Mouse (Mus musculus): Measurements from ENCODE around the gene Gm17304. TPM values are rescaled to one million over a fixed set of nuclear protein-coding genes. Genes with fewer than 3 reads are reported as not detected.

Gene Gm17304
- total and polyA plus RNA-seq, 3 experiments, result not detected

- DNase-seq (ENCODE audit: low read depth, low spot score), result no peak
- TF ChIP-seq NRF1 (IDR thresholded peaks at IDR 0.05; ENCODE audit: insufficient read depth, low read depth, low read length, poor library complexity, severe bottlenecking), result no peak
- TF ChIP-seq MAX (IDR thresholded peaks at IDR 0.05; ENCODE audit: low read length), result no peak
- H3K27me3 ChIP-seq (ENCODE audit: control insufficient read depth in 1 of 2, insufficient read depth in 2 of 2, low read length in 2 of 2), result no peaks in the 10 kb centered on the region
- H3K27ac ChIP-seq (ENCODE audit: control insufficient read depth, low read depth, low read length), result no peak overlapping the region
- H3K79me2 ChIP-seq (ENCODE audit: control insufficient read depth, insufficient read depth, low read length, poor library complexity), result no peaks in the 10 kb centered on the region
- no peaks in the 10 kb centered on the region; a peak in 1 of 4 replicates for H3K36me3 ChIP-seq (ENCODE audit: control insufficient read depth in 1 of 2, insufficient read depth in 2 of 2, low read length in 2 of 2)
- H3K9ac ChIP-seq (ENCODE audit: control insufficient read depth, low read depth, low read length, poor library complexity, severe bottlenecking), result no peak overlapping the region
- no peak overlapping the region for H3K4me3 ChIP-seq (ENCODE audit: control insufficient read depth in 1 of 2, insufficient read depth in 1 of 2, low read depth in 2 of 2, low read length in 2 of 2)
- no peaks in the 10 kb centered on the region for H3K9me3 ChIP-seq (replicated peaks; ENCODE audit: insufficient read depth, low read length)
- H3K4me1 ChIP-seq (ENCODE audit: control insufficient read depth in 1 of 2, insufficient read depth in 2 of 2, low read length in 2 of 2), result no peaks in the 10 kb centered on the region
Observed at GRCm38 (mm10) chr5:106597472-106597871, 11.4 kb upstream of the Gm17304 start.

GRCm38 (mm10) chr5:106599482-106599881, 9.4 kb upstream of the Gm17304 start:
- Histone ChIP-seq H3K9me3 (replicated peaks; ENCODE audit: insufficient read depth, low read length) (no peaks in the 10 kb centered on the region), H3K9ac (ENCODE audit: control insufficient read depth, low read depth, low read length, poor library complexity, severe bottlenecking) (no peak overlapping the region), H3K27me3 (ENCODE audit: control insufficient read depth in 1 of 2, insufficient read depth in 2 of 2, low read length in 2 of 2) (no peaks in the 10 kb centered on the region), H3K4me1 (ENCODE audit: control insufficient read depth in 1 of 2, insufficient read depth in 2 of 2, low read length in 2 of 2) (no peaks in the 10 kb centered on the region), H3K27ac (ENCODE audit: control insufficient read depth, low read depth, low read length) (no peak overlapping the region), H3K79me2 (ENCODE audit: control insufficient read depth, insufficient read depth, low read length, poor library complexity) (no peaks in the 10 kb centered on the region), H3K4me3 (ENCODE audit: control insufficient read depth in 1 of 2, insufficient read depth in 1 of 2, low read depth in 2 of 2, low read length in 2 of 2) (no peak overlapping the region), H3K36me3 (ENCODE audit: control insufficient read depth in 1 of 2, insufficient read depth in 2 of 2, low read length in 2 of 2) (no peaks in the 10 kb centered on the region; a peak in 1 of 4 replicates)
- no peak for DNase-seq (ENCODE audit: low read depth, low spot score)
- TF ChIP-seq BHLHE40 (IDR thresholded peaks at IDR 0.05; ENCODE audit: borderline replicate concordance, low read depth, low read length) (no peak), USF1 (IDR thresholded peaks at IDR 0.05; ENCODE audit: low read depth, low read length) (no peak), TBP (IDR thresholded peaks at IDR 0.05; ENCODE audit: low read depth, low read length) (no peak), NELFE (IDR thresholded peaks at IDR 0.05; ENCODE audit: low read depth, low read length) (no peak), MYB (IDR thresholded peaks at IDR 0.05; ENCODE audit: low read depth, low read length) (no peak), HCFC1 (IDR thresholded peaks at IDR 0.05; ENCODE audit: low read depth, low read length) (no peak), POLR2AphosphoS2 (IDR thresholded peaks at IDR 0.05; ENCODE audit: low read length) (no peak), RAD21 (IDR thresholded peaks at IDR 0.05; ENCODE audit: low read depth, low read length) (no peak)

- no peaks in the 10 kb centered on the region; a peak in 1 of 4 replicates for H3K36me3 ChIP-seq (ENCODE audit: control insufficient read depth in 1 of 2, insufficient read depth in 2 of 2, low read length in 2 of 2)
Observed at GRCm38 (mm10) chr5:106604381-106604780, 4.5 kb upstream of the Gm17304 start.

More at GRCm38 (mm10) chr5:106604381-106604780, 4.5 kb upstream of the Gm17304 start:
- TF ChIP-seq POLR2AphosphoS5 (IDR thresholded peaks at IDR 0.05; ENCODE audit: borderline replicate concordance, low read depth, low read length), result no peak
- no peak for TF ChIP-seq ZC3H11A (IDR thresholded peaks at IDR 0.05; ENCODE audit: low read depth, low read length)
- TF ChIP-seq HCFC1 (IDR thresholded peaks at IDR 0.05; ENCODE audit: low read depth, low read length), result no peak
- DNase-seq (ENCODE audit: low read depth, low spot score), result no peak
- H3K27ac ChIP-seq (ENCODE audit: control insufficient read depth, low read depth, low read length), result no peak overlapping the region
- no peaks in the 10 kb centered on the region for H3K4me1 ChIP-seq (ENCODE audit: control insufficient read depth in 1 of 2, insufficient read depth in 2 of 2, low read length in 2 of 2)
- no peak overlapping the region for H3K4me3 ChIP-seq (ENCODE audit: control insufficient read depth in 1 of 2, insufficient read depth in 1 of 2, low read depth in 2 of 2, low read length in 2 of 2)
- no peaks in the 10 kb centered on the region for H3K9me3 ChIP-seq (replicated peaks; ENCODE audit: insufficient read depth, low read length)
- H3K27me3 ChIP-seq (ENCODE audit: control insufficient read depth in 1 of 2, insufficient read depth in 2 of 2, low read length in 2 of 2), result no peaks in the 10 kb centered on the region
- H3K79me2 ChIP-seq (ENCODE audit: control insufficient read depth, insufficient read depth, low read length, poor library complexity), result no peaks in the 10 kb centered on the region
- H3K9ac ChIP-seq (ENCODE audit: control insufficient read depth, low read depth, low read length, poor library complexity, severe bottlenecking), result no peak overlapping the region
